Mouse (Mus musculus) midbrain, embryonic 11.5 days (tissue): ENCODE measurements at regions not wholly inside any gene's neighbourhood (a gene's known extent, or its start where the extent isn't known, plus 50 kb on each side); places are given as distances from the start of the nearest gene placed in this dataset.

ENCODE experiments used
- ATAC-seq: fragments of 200-750 bp; cut with Nextera tagmentation; 2 replicates; pipeline ENCODE4 v1.8.0; 2017; ENCODE audit warnings: moderate TSS enrichment, moderate library complexity; ENCODE audit not compliant: low FRiP score
- DNase-seq: peaks from one replicate; pipeline ENCODE4 v3.0.0; 2015; ENCODE audit warnings: low spot score; ENCODE audit errors: missing footprints
- H3K27ac ChIP-seq: fragments of 300-500 bp; sonication (generic); 2 replicates; pipeline ENCODE4 v1.5.1; 2014; ENCODE audit warnings: low read depth, low read length
- H3K27me3 ChIP-seq: fragments of 300-500 bp; sonication (generic); 2 replicates; pipeline ENCODE4 v1.6.1; 2014; ENCODE audit warnings: mild to moderate bottlenecking, low read length, moderate library complexity, mixed read lengths; ENCODE audit not compliant: control insufficient read depth, insufficient read depth
- H3K36me3 ChIP-seq: fragments of 300-500 bp; sonication (generic); 2 replicates; pipeline ENCODE4 v1.6.1; 2014; ENCODE audit warnings: mild to moderate bottlenecking, low read length, moderate library complexity, mixed read lengths; ENCODE audit not compliant: control insufficient read depth, insufficient read depth
- H3K4me1 ChIP-seq: fragments of 300-500 bp; sonication (generic); 2 replicates; pipeline ENCODE4 v1.6.1; 2014; ENCODE audit warnings: low read length; ENCODE audit not compliant: control insufficient read depth, insufficient read depth
- H3K4me2 ChIP-seq: fragments of 300-500 bp; sonication (generic); 2 replicates; pipeline ENCODE4 v1.6.1; 2014; ENCODE audit warnings: mild to moderate bottlenecking, moderate library complexity
- H3K4me3 ChIP-seq: fragments of 300-500 bp; sonication (generic); 2 replicates; pipeline ENCODE4 v1.5.1; 2014; ENCODE audit warnings: low read depth, low read length
- H3K9ac ChIP-seq: fragments of 300-500 bp; sonication (generic); 2 replicates; pipeline ENCODE4 v1.6.1; 2014; ENCODE audit warnings: low read length
- H3K9me3 ChIP-seq: fragments of 300-500 bp; sonication (generic); 2 replicates; pipeline ENCODE4 v1.6.1; 2016; ENCODE audit warnings: low read length; ENCODE audit not compliant: control insufficient read depth
- WGBS: fragments of 180-500 bp; shearing (Covaris S2); extraction: QIAGEN DNeasy Blood & Tissue Kit; methylation state at CpG from one replicate; pipeline ENCODE4 v1.1.7; 2014; 5-methylcytosine and 5-hydroxymethylcytosine counted together

- H3K27ac ChIP-seq = no peak overlapping the region
- ATAC-seq = no peak
- no peak overlapping the region for H3K9ac ChIP-seq
- DNase-seq = no peak
- H3K4me2 ChIP-seq = no peak overlapping the region
- WGBS = 70% methylated on average over 2 of the region's 2 CpGs
- H3K27me3 ChIP-seq = no peaks in the 10 kb centered on the region
- H3K9me3 ChIP-seq = no peaks in the 10 kb centered on the region
- no peaks in the 10 kb centered on the region for H3K36me3 ChIP-seq
- no peaks in the 10 kb centered on the region for H3K4me1 ChIP-seq
- no peak overlapping the region for H3K4me3 ChIP-seq
Observed at GRCm38 (mm10) chr4:103508435-103508834, 110.7 kb upstream of the Dab1 start.

- Histone ChIP-seq H3K27ac (no peak overlapping the region), H3K36me3 (no peaks in the 10 kb centered on the region), H3K27me3 (no peaks in the 10 kb centered on the region), H3K9ac (no peak overlapping the region), H3K4me2 (no peak overlapping the region), H3K4me3 (no peak overlapping the region), H3K9me3 (no peaks in the 10 kb centered on the region), H3K4me1 (no peaks in the 10 kb centered on the region)
- ATAC-seq = no peak
- 81% methylated on average over 1 of the region's 1 CpGs for WGBS
- DNase-seq = no peak
Observed at GRCm38 (mm10) chr4:103512901-103513300, 106.3 kb upstream of the Dab1 start.

- Histone ChIP-seq H3K9ac (no peak overlapping the region), H3K27ac (no peak overlapping the region), H3K27me3 (no peaks in the 10 kb centered on the region), H3K4me1 (no peaks in the 10 kb centered on the region), H3K9me3 (no peaks in the 10 kb centered on the region), H3K4me3 (no peak overlapping the region), H3K36me3 (no peaks in the 10 kb centered on the region), H3K4me2 (no peak overlapping the region)
- WGBS = 83% methylated on average over 5 of the region's 5 CpGs
- ATAC-seq = no peak
- DNase-seq = no peak
Observed at GRCm38 (mm10) chr4:103521870-103522609, 97.1 kb upstream of the Dab1 start.

- H3K4me2 ChIP-seq = no peak overlapping the region
- ATAC-seq = no peak
- no peaks in the 10 kb centered on the region for H3K4me1 ChIP-seq
- no peaks in the 10 kb centered on the region for H3K36me3 ChIP-seq
- DNase-seq = no peak
- no peak overlapping the region for H3K27ac ChIP-seq
- no peak overlapping the region for H3K9ac ChIP-seq
- no peak overlapping the region for H3K4me3 ChIP-seq
- H3K27me3 ChIP-seq = no peaks in the 10 kb centered on the region
- WGBS = 44% methylated on average over 6 of the region's 6 CpGs
- H3K9me3 ChIP-seq = no peaks in the 10 kb centered on the region
Observed at GRCm38 (mm10) chr4:103536534-103537265, 82.5 kb upstream of the Dab1 start.

GRCm38 (mm10) chr4:103540960-103541359 lies 78.2 kb upstream of the Dab1 start:
- DNase-seq = no peak
- ATAC-seq = no peak
- Histone ChIP-seq H3K27ac (no peak overlapping the region), H3K4me2 (no peak overlapping the region), H3K9ac (no peak overlapping the region), H3K9me3 (no peaks in the 10 kb centered on the region), H3K4me3 (no peak overlapping the region), H3K4me1 (no peaks in the 10 kb centered on the region), H3K27me3 (no peaks in the 10 kb centered on the region), H3K36me3 (no peaks in the 10 kb centered on the region)
- WGBS = 71% methylated on average over 3 of the region's 3 CpGs

GRCm38 (mm10) chr4:103547297-103547696 lies 71.9 kb upstream of the Dab1 start:
- DNase-seq (no peak), ATAC-seq (no peak)
- Histone ChIP-seq H3K4me1 (no peaks in the 10 kb centered on the region), H3K4me3 (no peak overlapping the region), H3K27ac (no peak overlapping the region), H3K9me3 (no peaks in the 10 kb centered on the region), H3K36me3 (no peaks in the 10 kb centered on the region), H3K27me3 (no peaks in the 10 kb centered on the region), H3K9ac (no peak overlapping the region), H3K4me2 (no peak overlapping the region)

- WGBS = 86% methylated on average over 3 of the region's 3 CpGs
- H3K4me2 ChIP-seq = no peak overlapping the region
- no peak overlapping the region for H3K9ac ChIP-seq
- no peak overlapping the region for H3K4me3 ChIP-seq
- no peak overlapping the region for H3K27ac ChIP-seq
- H3K36me3 ChIP-seq = no peaks in the 10 kb centered on the region
- ATAC-seq (no peak), DNase-seq (no peak)
- no peaks in the 10 kb centered on the region for H3K4me1 ChIP-seq
- H3K27me3 ChIP-seq = no peaks in the 10 kb centered on the region
- no peaks in the 10 kb centered on the region for H3K9me3 ChIP-seq
Observed at GRCm38 (mm10) chr4:103552476-103552875, 66.7 kb upstream of the Dab1 start.

GRCm38 (mm10) chr4:103553188-103553587 lies 66.0 kb upstream of the Dab1 start:
- no peaks in the 10 kb centered on the region for H3K9me3 ChIP-seq
- H3K4me1 ChIP-seq = no peaks in the 10 kb centered on the region
- no peak overlapping the region for H3K4me2 ChIP-seq
- DNase-seq (no peak), ATAC-seq (no peak)
- no peaks in the 10 kb centered on the region for H3K36me3 ChIP-seq
- WGBS = 82% methylated on average over 4 of the region's 4 CpGs
- no peaks in the 10 kb centered on the region for H3K27me3 ChIP-seq
- H3K4me3 ChIP-seq = no peak overlapping the region
- H3K9ac ChIP-seq = no peak overlapping the region
- no peak overlapping the region for H3K27ac ChIP-seq

- Histone ChIP-seq H3K9ac (no peak overlapping the region), H3K4me1 (no peaks in the 10 kb centered on the region), H3K4me2 (no peak overlapping the region), H3K27me3 (no peaks in the 10 kb centered on the region), H3K27ac (no peak overlapping the region), H3K9me3 (no peaks in the 10 kb centered on the region), H3K4me3 (no peak overlapping the region), H3K36me3 (no peaks in the 10 kb centered on the region)
- no peak for ATAC-seq
- DNase-seq = no peak
- WGBS = 76% methylated on average over 4 of the region's 4 CpGs
Observed at GRCm38 (mm10) chr4:103554597-103554996, 64.6 kb upstream of the Dab1 start.
